Mouse (Mus musculus): Measurements from ENCODE around the gene Fam167b.

GRCm38 (mm10) chr4:129582251-129582650, 3.9 kb upstream of the Fam167b start:
- TF ChIP-seq CHD2 (IDR thresholded peaks at IDR 0.05; ENCODE audit: low read depth, low read length) (no peak), ZNF384 (IDR thresholded peaks at IDR 0.05; ENCODE audit: low read depth, low read length) (no peak)

All from ES-E14 (cell line).